In genomic region chr11:35639428-35639827, GRCm38 (mm10) we compare ENCODE assay signal across 13 mouse cellular contexts.
DNase-seq lines count a peak whose midpoint lies in the region; ATAC-seq and TF ChIP-seq lines count a peak whose summit lies in the region.
"Had no signal": no experiment of that assay in that cellular context is flagged by ENCODE, and none has a peak within 500 bp of the region (broad histone marks: within the 10 kb centered on the region; RNA-seq: fewer than 3 reads in every experiment).

No protein-coding gene starts in this region.

- 11% methylated on average over 11 of the region's 11 CpGs for WGBS in kidney, embryonic 14.5 days
- 20% methylated on average over 11 of the region's 11 CpGs for WGBS in hindbrain, embryonic 12.5 days
- 25% methylated on average over 11 of the region's 11 CpGs for WGBS in neural tube, embryonic 11.5 days
- 49% methylated on average over 11 of the region's 11 CpGs for WGBS in lung, adult 2 months

- DNase-seq in kidney, postnatal 25 days, result no peak
- DNase-seq in R1 (ENCODE audit: low read depth, low spot score), result peak; percentile 27
- DNase-seq in neural tube, embryonic 11.5 days (ENCODE audit: low spot score), result peak; percentile 32
- no peak for DNase-seq in thymus, postnatal 36 days
- no peak for DNase-seq in left cerebral cortex, adult 11 months (ENCODE audit: low spot score)
- no peak for DNase-seq in lung, adult 2 months
- DNase-seq: heart, adult 18-20 months; lung, embryonic 14.5 days had no signal

- 0 out of 2 replicates have a peak overlapping the region, but pooled peaks have one; percentile 17 for H3K27ac ChIP-seq in kidney, embryonic 14.5 days (ENCODE audit: low read depth, low read length)
- H3K27ac ChIP-seq in hindbrain, embryonic 12.5 days, result no peak overlapping the region
- no peak overlapping the region for H3K27ac ChIP-seq in neural tube, embryonic 11.5 days (ENCODE audit: low read depth, low read length)
- H3K27ac ChIP-seq: intestine, embryonic 15.5 days; left cerebral cortex, adult 2 months had no signal

- no peak for TF ChIP-seq POLR2A in lung, adult 2 months (IDR thresholded peaks at IDR 0.05; ENCODE audit: borderline replicate concordance, extremely low read depth, low read depth, low read length)

- no peaks in the 10 kb centered on the region for H3K27me3 ChIP-seq in kidney, embryonic 14.5 days (ENCODE audit: control insufficient read depth, insufficient read depth, low read length)
- no peaks in the 10 kb centered on the region for H3K27me3 ChIP-seq in hindbrain, embryonic 12.5 days
- no peaks in the 10 kb centered on the region for H3K27me3 ChIP-seq in neural tube, embryonic 11.5 days (ENCODE audit: control insufficient read depth, insufficient read depth, low read length)
- H3K27me3 ChIP-seq: intestine, embryonic 15.5 days had no signal

- peak overlapping the region; percentile 26 for H3K4me2 ChIP-seq in kidney, embryonic 14.5 days (replicated peaks; ENCODE audit: low read depth, low read length)
- H3K4me2 ChIP-seq in hindbrain, embryonic 12.5 days (replicated peaks), result 0 out of 2 replicates have a peak overlapping the region, but pooled peaks have one; percentile 7
- H3K4me2 ChIP-seq in neural tube, embryonic 11.5 days (ENCODE audit: low read depth), result peak overlapping the region; percentile 17; the same call in 1 of the 2 replicates
- H3K4me2 ChIP-seq: intestine, embryonic 15.5 days; lung, embryonic 14.5 days had no signal

- no peak overlapping the region for H3K4me3 ChIP-seq in kidney, embryonic 14.5 days (ENCODE audit: low read length)
- no peak overlapping the region for H3K4me3 ChIP-seq in hindbrain, embryonic 12.5 days
- no peak overlapping the region for H3K4me3 ChIP-seq in neural tube, embryonic 11.5 days (ENCODE audit: low read depth, low read length)
- no peak overlapping the region for H3K4me3 ChIP-seq in lung, adult 2 months (replicated peaks; ENCODE audit: extremely low read depth, low read depth, low read length)
- H3K4me3 ChIP-seq: intestine, embryonic 15.5 days; left cerebral cortex, adult 2 months had no signal

- H3K9me3 ChIP-seq in kidney, embryonic 14.5 days (ENCODE audit: control insufficient read depth, low read length), result no peaks in the 10 kb centered on the region
- no peaks in the 10 kb centered on the region for H3K9me3 ChIP-seq in hindbrain, embryonic 12.5 days (replicated peaks)
- no peaks in the 10 kb centered on the region for H3K9me3 ChIP-seq in neural tube, embryonic 11.5 days (ENCODE audit: control insufficient read depth, low read length)
- H3K9me3 ChIP-seq: intestine, embryonic 15.5 days had no signal

- peak; percentile 34; the same call in 1 of the 2 replicates for ATAC-seq in kidney, embryonic 14.5 days (ENCODE audit: low FRiP score, low TSS enrichment)
- no peak for ATAC-seq in hindbrain, embryonic 12.5 days (ENCODE audit: low FRiP score)
- no peak for ATAC-seq in neural tube, embryonic 11.5 days (ENCODE audit: insufficient read depth, low FRiP score, low TSS enrichment)
- ATAC-seq: CD4-positive, CD25-positive, alpha-beta regulatory T cell, adult 4 months; intestine, embryonic 15.5 days had no signal

- peaks cover 10% of the 10 kb centered on the region; the same call in 1 of the 2 replicates for H3K4me1 ChIP-seq in kidney, embryonic 14.5 days (ENCODE audit: control insufficient read depth, insufficient read depth, low read length)
- H3K4me1 ChIP-seq in hindbrain, embryonic 12.5 days, result peaks cover 14% of the 10 kb centered on the region
- peaks cover 6% of the 10 kb centered on the region for H3K4me1 ChIP-seq in neural tube, embryonic 11.5 days (ENCODE audit: control insufficient read depth, insufficient read depth, low read length)
- no peaks in the 10 kb centered on the region for H3K4me1 ChIP-seq in lung, adult 2 months (ENCODE audit: control insufficient read depth, insufficient read depth, low read length)
- H3K4me1 ChIP-seq: intestine, embryonic 15.5 days had no signal

- no peak overlapping the region for H3K9ac ChIP-seq in kidney, embryonic 14.5 days (ENCODE audit: low read depth, low read length)
- H3K9ac ChIP-seq in hindbrain, embryonic 12.5 days, result no peak overlapping the region
- no peak overlapping the region for H3K9ac ChIP-seq in neural tube, embryonic 11.5 days (ENCODE audit: low read length)
- H3K9ac ChIP-seq: intestine, embryonic 15.5 days; lung, embryonic 14.5 days had no signal

- H3K36me3 ChIP-seq in kidney, embryonic 14.5 days (ENCODE audit: control insufficient read depth, insufficient read depth, low read length), result no peaks in the 10 kb centered on the region; the same call in 1 of the 2 replicates
- no peaks in the 10 kb centered on the region for H3K36me3 ChIP-seq in hindbrain, embryonic 12.5 days
- no peaks in the 10 kb centered on the region for H3K36me3 ChIP-seq in neural tube, embryonic 11.5 days (ENCODE audit: control insufficient read depth, insufficient read depth, low read length)
- H3K36me3 ChIP-seq: intestine, embryonic 15.5 days had no signal

- TF ChIP-seq CTCF in lung, adult 2 months (IDR thresholded peaks at IDR 0.05; ENCODE audit: insufficient read depth, low read length), result no peak

Comparison
In these comparisons a context has a peak if more than half of its experiments do, and no peak if none do; other contexts are left out.
1. DNase-seq: peak in R1 (single experiment) and neural tube, embryonic 11.5 days (single experiment); none in kidney, postnatal 25 days (0 of 2), thymus, postnatal 36 days (0 of 2), left cerebral cortex, adult 11 months (single experiment) and lung, adult 2 months (single experiment).
2. Peak in every context shown above with its lines, with median percentiles within 50 percentile points of each other: H3K4me2 ChIP-seq.